Mouse (Mus musculus): ENCODE data around the gene Ncor1. TPM values are rescaled to one million over a fixed set of nuclear protein-coding genes. Genes with fewer than 3 reads are reported as not detected.

Ncor1 gene
- total RNA-seq, 2 experiments from 2014 or later, result 137 to 151 TPM

Other genes with a start within 250 kb of the Ncor1 start
- under 1 TPM; 0.41 to 0.91 TPM for gene Adora2b, start 209.6 kb downstream of the Ncor1 start, total RNA-seq (2021)
- gene Zswim7, start 177.2 kb downstream of the Ncor1 start, total RNA-seq (2021), result 10 to 100 TPM; 11.6 to 13.1 TPM
- 10 to 100 TPM; 37.5 to 38.2 TPM for gene Ttc19, start 177.1 kb downstream of the Ncor1 start, total RNA-seq (2021)
- gene Pigl, start 81 bp downstream of the Ncor1 start, total RNA-seq (2021), result 1 to 10 TPM; 3.9 to 4.5 TPM
- gene Cenpv, start 80.7 kb upstream of the Ncor1 start, total RNA-seq (2021), result 10 to 100 TPM; 23.8 to 25.7 TPM
- gene Ubb, start 92.6 kb upstream of the Ncor1 start, total RNA-seq (2021), result 100 to 1,000 TPM; 828 to 847 TPM
- gene Trpv2, start 115.9 kb upstream of the Ncor1 start, total RNA-seq (2021), result 1 to 10 TPM; 3.0 to 3.2 TPM
- gene Lrrc75a, start 190.0 kb upstream of the Ncor1 start, total RNA-seq (2021), result 10 to 100 TPM; 15.7 to 16.5 TPM
- gene Mmgt2, start 190.1 kb upstream of the Ncor1 start, total RNA-seq (2021), result 10 to 100 TPM; 18.5 to 20.9 TPM

Data from heart, postnatal 4 days (tissue).